Comparison of ENCODE assay signal across 29 mouse cellular contexts in genomic region chr2:44274425-44274824, GRCm38 (mm10).
DNase-seq lines count a peak whose midpoint lies in the region; ATAC-seq lines count a peak whose summit lies in the region.
"Had no signal": no experiment of that assay in that cellular context is flagged by ENCODE, and none has a peak within 500 bp of the region (broad histone marks: within the 10 kb centered on the region; RNA-seq: fewer than 3 reads in every experiment).

No protein-coding gene starts in this region.

- WGBS in lung, embryonic 16.5 days = 88% methylated on average over 3 of the region's 3 CpGs
- WGBS in intestine, embryonic 15.5 days = 76% methylated on average over 3 of the region's 3 CpGs
- WGBS in midbrain, embryonic 14.5 days = 94% methylated on average over 3 of the region's 3 CpGs

- no peak overlapping the region for H3K9ac ChIP-seq in lung, embryonic 16.5 days (ENCODE audit: low read length)
- H3K9ac ChIP-seq in intestine, embryonic 15.5 days = no peak overlapping the region
- no peak overlapping the region for H3K9ac ChIP-seq in midbrain, embryonic 14.5 days (replicated peaks; ENCODE audit: low read length)
- H3K9ac ChIP-seq: forebrain, embryonic 12.5 days; forebrain, postnatal 0 days; limb, embryonic 12.5 days; liver, embryonic 13.5 days; lung, embryonic 15.5 days; neural tube, embryonic 12.5 days had no signal

- no peak for ATAC-seq in lung, embryonic 16.5 days (ENCODE audit: low read depth)
- no peak for ATAC-seq in intestine, embryonic 15.5 days
- ATAC-seq in midbrain, embryonic 14.5 days (ENCODE audit: low FRiP score, low TSS enrichment) = no peak
- ATAC-seq: forebrain, postnatal 0 days; hindbrain, embryonic 16.5 days; midbrain, embryonic 16.5 days had no signal

- DNase-seq in adrenal gland, adult 2 months = peak; percentile 12
- no peak for DNase-seq in adrenal gland, adult 8-10 months
- DNase-seq in lung, postnatal 36 days = no peak
- DNase-seq in spleen, postnatal 36 days (ENCODE audit: low spot score in 2 of 2) = no peak
- DNase-seq in midbrain, embryonic 14.5 days = no peak
- DNase-seq: adrenal gland, postnatal 25 days; cerebellum, adult 18-20 months; cerebellum, postnatal 10 days; forebrain, postnatal 0 days; heart, postnatal 14 days; kidney, adult 11 months; kidney, postnatal 25 days; liver, embryonic 13.5 days; right cerebral cortex, adult 18-20 months; spleen, adult 18-20 months; thymus, postnatal 14 days had no signal

- no peaks in the 10 kb centered on the region for H3K27me3 ChIP-seq in lung, embryonic 16.5 days (ENCODE audit: control insufficient read depth, insufficient read depth, low read depth, low read length)
- no peaks in the 10 kb centered on the region for H3K27me3 ChIP-seq in intestine, embryonic 15.5 days (replicated peaks)
- no peaks in the 10 kb centered on the region for H3K27me3 ChIP-seq in midbrain, embryonic 14.5 days (ENCODE audit: control insufficient read depth, insufficient read depth, low read length)
- H3K27me3 ChIP-seq: CH12.LX; forebrain, embryonic 12.5 days; liver, embryonic 13.5 days; lung, embryonic 15.5 days; neural tube, embryonic 12.5 days had no signal

- no peaks in the 10 kb centered on the region for H3K36me3 ChIP-seq in lung, embryonic 16.5 days (ENCODE audit: control insufficient read depth, insufficient read depth, low read length)
- no peaks in the 10 kb centered on the region for H3K36me3 ChIP-seq in intestine, embryonic 15.5 days
- no peaks in the 10 kb centered on the region for H3K36me3 ChIP-seq in midbrain, embryonic 14.5 days (ENCODE audit: control insufficient read depth, insufficient read depth, low read length)
- H3K36me3 ChIP-seq: forebrain, embryonic 12.5 days; limb, embryonic 12.5 days; liver, embryonic 13.5 days; lung, embryonic 15.5 days; midbrain, embryonic 10.5 days; neural tube, embryonic 12.5 days had no signal

- no peak overlapping the region for H3K4me3 ChIP-seq in lung, embryonic 16.5 days (ENCODE audit: low read length)
- no peak overlapping the region for H3K4me3 ChIP-seq in intestine, embryonic 15.5 days (replicated peaks)
- H3K4me3 ChIP-seq in midbrain, embryonic 14.5 days (replicated peaks; ENCODE audit: low read depth, low read length) = no peak overlapping the region
- H3K4me3 ChIP-seq: erythroblast, embryonic 14.5 days; forebrain, embryonic 12.5 days; left cerebral cortex, adult 2 months; limb, embryonic 12.5 days; liver, embryonic 13.5 days; lung, embryonic 15.5 days; midbrain, embryonic 10.5 days; myocyte; neural tube, embryonic 12.5 days had no signal

- H3K4me1 ChIP-seq in lung, embryonic 16.5 days (replicated peaks; ENCODE audit: control insufficient read depth, insufficient read depth, low read length) = peaks cover 8% of the 10 kb centered on the region
- no peaks in the 10 kb centered on the region for H3K4me1 ChIP-seq in intestine, embryonic 15.5 days (replicated peaks)
- H3K4me1 ChIP-seq in midbrain, embryonic 14.5 days (ENCODE audit: control insufficient read depth, insufficient read depth, low read length) = no peaks in the 10 kb centered on the region
- H3K4me1 ChIP-seq: liver, embryonic 13.5 days had no signal

- no peak overlapping the region for H3K4me2 ChIP-seq in lung, embryonic 16.5 days (ENCODE audit: low read depth, low read length)
- no peak overlapping the region for H3K4me2 ChIP-seq in intestine, embryonic 15.5 days (replicated peaks)
- H3K4me2 ChIP-seq in midbrain, embryonic 14.5 days (ENCODE audit: low read length) = no peak overlapping the region
- H3K4me2 ChIP-seq: forebrain, embryonic 12.5 days; limb, embryonic 12.5 days; liver, embryonic 13.5 days; lung, embryonic 15.5 days; neural tube, embryonic 12.5 days had no signal

- H3K9me3 ChIP-seq in lung, embryonic 16.5 days (ENCODE audit: control insufficient read depth, low read length) = no peaks in the 10 kb centered on the region
- no peaks in the 10 kb centered on the region for H3K9me3 ChIP-seq in intestine, embryonic 15.5 days
- H3K9me3 ChIP-seq in midbrain, embryonic 14.5 days (ENCODE audit: control insufficient read depth, low read length) = no peaks in the 10 kb centered on the region
- H3K9me3 ChIP-seq: forebrain, embryonic 12.5 days; limb, embryonic 12.5 days; liver, embryonic 13.5 days; lung, embryonic 15.5 days; midbrain, embryonic 10.5 days; neural tube, embryonic 12.5 days had no signal

- H3K27ac ChIP-seq in lung, embryonic 16.5 days (ENCODE audit: low read length) = 0 out of 2 replicates have a peak overlapping the region, but pooled peaks have one; percentile 31
- 0 out of 2 replicates have a peak overlapping the region, but pooled peaks have one; percentile 6 for H3K27ac ChIP-seq in intestine, embryonic 15.5 days
- no peak overlapping the region for H3K27ac ChIP-seq in midbrain, embryonic 14.5 days (replicated peaks; ENCODE audit: low read depth, low read length)
- H3K27ac ChIP-seq: forebrain, embryonic 12.5 days; left cerebral cortex, adult 2 months; limb, embryonic 12.5 days; liver, embryonic 13.5 days; lung, embryonic 15.5 days; midbrain, embryonic 10.5 days; neural tube, embryonic 12.5 days had no signal
